Mouse (Mus musculus): ENCODE measurements around the gene Rad23b. TPM values are rescaled to one million over a fixed set of nuclear protein-coding genes. Genes with fewer than 3 reads are reported as not detected.

Gene Rad23b
- 13.7 TPM for polyA plus RNA-seq (2015; fragmentation: Illumina TruSeq; extraction: RNeasy Lipid Tissue Mini Kit (QIAGEN cat#74804); ENCODE audit: insufficient read depth, low read depth, low replicate concordance)

DNA sequence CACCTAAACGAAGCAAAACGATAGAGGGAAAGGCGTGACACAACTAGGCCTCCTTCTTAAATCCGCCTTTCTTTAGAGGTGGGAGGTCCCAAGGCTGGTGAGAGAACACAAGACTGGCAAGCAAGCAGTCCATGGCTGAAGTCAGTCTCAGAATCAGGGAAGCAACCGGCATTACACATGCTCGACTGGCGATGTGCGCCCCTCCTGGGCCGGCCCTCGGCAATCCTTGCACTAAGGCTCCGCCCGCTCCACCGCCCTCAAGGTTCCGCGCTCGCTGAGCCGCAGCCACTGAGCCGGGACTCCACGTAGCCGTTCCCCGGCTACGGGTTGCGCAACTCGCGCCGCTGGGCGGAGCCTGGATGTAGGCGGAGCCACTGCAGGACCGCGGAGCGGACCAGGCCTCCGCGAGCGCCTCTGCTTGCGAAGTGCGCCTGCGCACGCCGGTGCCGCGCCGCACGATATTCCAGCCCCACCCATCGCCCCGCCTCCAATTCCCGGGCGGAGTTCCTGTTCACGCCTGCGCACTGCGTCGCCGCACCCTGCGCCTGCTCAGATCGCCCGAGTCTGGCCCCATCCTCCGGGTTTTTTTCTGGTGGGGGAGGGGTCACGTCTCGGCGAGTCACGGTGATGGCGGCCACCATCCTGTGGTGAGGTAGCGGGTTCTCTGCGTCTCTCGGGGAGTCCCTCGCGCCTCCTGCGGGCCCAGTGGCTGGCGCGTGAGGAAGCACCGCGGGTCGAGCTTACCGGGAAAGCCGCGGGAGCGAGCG lies at the start of gene Rad23b:
Gene Rad23b (plus strand): TSS at position 592 of the 767 bp plus-strand sequence.

Other genes with a start within 250 kb of the Rad23b start
- 15.4 TPM for gene Klf4, start 182.4 kb downstream of the Rad23b start, polyA plus RNA-seq (2015; fragmentation: Illumina TruSeq; extraction: RNeasy Lipid Tissue Mini Kit (QIAGEN cat#74804); ENCODE audit: insufficient read depth, low read depth, low replicate concordance)

Measured in pancreas, adult 10 weeks (tissue).